Mouse (Mus musculus): ENCODE measurements around the gene Prorsd1.
"Not testable (repeated sequence)": the region's sequence is repeated elsewhere in the genome, so short reads cannot be mapped to it uniquely, and the experiment has no call there.

Prorsd1 gene

GRCm38 (mm10) chr11:29514682-29515412 lies at the start of gene Prorsd1:
Gene Prorsd1, minus strand, starts transcription at chr11:29515033.
- peak; percentile 87 for DNase-seq (ENCODE audit: low spot score in 2 of 2)

GRCm38 (mm10) chr11:29563406-29563805 lies 48.6 kb upstream of the Prorsd1 start:
- no peak for DNase-seq (ENCODE audit: low spot score in 2 of 2)

- no peak for DNase-seq (ENCODE audit: low spot score in 2 of 2)
Measured at GRCm38 (mm10) chr11:29560990-29561389, 46.2 kb upstream of the Prorsd1 start.

- DNase-seq (ENCODE audit: low spot score in 2 of 2) = no peak
Measured at GRCm38 (mm10) chr11:29560452-29560851, 45.6 kb upstream of the Prorsd1 start.

- no peak for DNase-seq (ENCODE audit: low spot score in 2 of 2)
Measured at GRCm38 (mm10) chr11:29549425-29549778, 34.6 kb upstream of the Prorsd1 start.

GRCm38 (mm10) chr11:29548504-29549424 lies 33.9 kb upstream of the Prorsd1 start:
- peak in 1 of 2 experiments; percentile 31 for DNase-seq (ENCODE audit: low spot score in 2 of 2)

- peak; percentile 94 for DNase-seq (ENCODE audit: low spot score in 2 of 2)
Measured at GRCm38 (mm10) chr11:29547752-29548503, 33.1 kb upstream of the Prorsd1 start, which contains the start of the genes Clhc1 and Rps27a. Gene Clhc1, plus strand, starts transcription at chr11:29547950. Gene Rps27a, minus strand, starts transcription at chr11:29548109.

- peak in 1 of 2 experiments; percentile 47 for DNase-seq (ENCODE audit: low spot score in 2 of 2)
Measured at GRCm38 (mm10) chr11:29547249-29547751, 32.5 kb upstream of the Prorsd1 start.

- DNase-seq (ENCODE audit: low spot score in 2 of 2) = no peak
Measured at GRCm38 (mm10) chr11:29546762-29547161, 31.9 kb upstream of the Prorsd1 start.

- DNase-seq (ENCODE audit: low spot score in 2 of 2) = not testable (repeated sequence)
Measured at GRCm38 (mm10) chr11:29546297-29546696, 31.5 kb upstream of the Prorsd1 start.

GRCm38 (mm10) chr11:29545150-29545752 lies 30.4 kb upstream of the Prorsd1 start:
- not testable (repeated sequence) for DNase-seq (ENCODE audit: low spot score in 2 of 2)

GRCm38 (mm10) chr11:29544225-29544945 lies 29.6 kb upstream of the Prorsd1 start:
- no peak for DNase-seq (ENCODE audit: low spot score in 2 of 2)

- DNase-seq (ENCODE audit: low spot score in 2 of 2) = no peak
Measured at GRCm38 (mm10) chr11:29538201-29538600, 23.4 kb upstream of the Prorsd1 start.

- DNase-seq (ENCODE audit: low spot score in 2 of 2) = peak; percentile 89 to 90
Measured at GRCm38 (mm10) chr11:29525988-29526794, 11.4 kb upstream of the Prorsd1 start, which contains the start of gene Mtif2. Gene Mtif2, plus strand, starts transcription at chr11:29526408.

GRCm38 (mm10) chr11:29514325-29514681 lies 530 bp downstream of the Prorsd1 start:
- DNase-seq (ENCODE audit: low spot score in 2 of 2) = no peak

- no peak for DNase-seq (ENCODE audit: low spot score in 2 of 2)
Measured at GRCm38 (mm10) chr11:29512818-29513535, 1.9 kb downstream of the Prorsd1 start.

- DNase-seq (ENCODE audit: low spot score in 2 of 2) = no peak
Measured at GRCm38 (mm10) chr11:29509421-29509820, 5.4 kb downstream of the Prorsd1 start.

- no peak for DNase-seq (ENCODE audit: low spot score in 2 of 2)
Measured at GRCm38 (mm10) chr11:29504899-29505625, 9.8 kb downstream of the Prorsd1 start.
